Mouse (Mus musculus) heart, embryonic 15.5 days (tissue): Measurements from ENCODE around the gene Kcnmb1. TPM values are rescaled to one million over a fixed set of nuclear protein-coding genes. Genes with fewer than 3 reads are reported as not detected.

ENCODE experiments used
- ATAC-seq: fragments of 200-750 bp; cut with Nextera tagmentation; replicated peaks from 2 replicates; pipeline ENCODE4 v1.8.0; 2017; ENCODE audit warnings: low read depth, moderate TSS enrichment; ENCODE audit not compliant: insufficient number of reproducible peaks, insufficient read depth, low FRiP score
- H3K27ac ChIP-seq: fragments of 300-500 bp; sonication (generic); 2 replicates; pipeline ENCODE4 v1.5.1; 2015; ENCODE audit warnings: mild to moderate bottlenecking, inconsistent platforms
- H3K27me3 ChIP-seq: fragments of 300-500 bp; sonication (generic); 2 replicates; pipeline ENCODE4 v1.6.1; 2015; ENCODE audit warnings: inconsistent platforms
- H3K36me3 ChIP-seq: fragments of 300-500 bp; sonication (generic); 2 replicates; pipeline ENCODE4 v1.6.1; 2015; ENCODE audit warnings: mild to moderate bottlenecking, inconsistent platforms
- H3K4me1 ChIP-seq: fragments of 300-500 bp; sonication (generic); replicated peaks from 2 replicates; pipeline ENCODE4 v1.6.1; 2015; ENCODE audit warnings: inconsistent platforms
- H3K4me2 ChIP-seq: fragments of 300-500 bp; sonication (generic); 2 replicates; pipeline ENCODE4 v1.6.1; 2015; ENCODE audit warnings: inconsistent platforms, mild to moderate bottlenecking, moderate library complexity
- H3K4me3 ChIP-seq: fragments of 300-500 bp; sonication (generic); 2 replicates; pipeline ENCODE4 v1.5.1; 2015; ENCODE audit warnings: mild to moderate bottlenecking, inconsistent platforms
- H3K9ac ChIP-seq: fragments of 300-500 bp; sonication (generic); 2 replicates; pipeline ENCODE4 v1.6.1; 2015; ENCODE audit warnings: mild to moderate bottlenecking, inconsistent platforms
- H3K9me3 ChIP-seq: fragments of 300-500 bp; sonication (generic); replicated peaks from 2 replicates; pipeline ENCODE4 v1.6.1; 2016; ENCODE audit warnings: inconsistent platforms
- WGBS: fragments of 180-500 bp; shearing (Covaris S2); methylation state at CpG from one replicate; pipeline ENCODE4 v1.1.7; 2015; ENCODE audit warnings: mixed read lengths; 5-methylcytosine and 5-hydroxymethylcytosine counted together
- polyA plus RNA-seq: library from polyadenylated mRNA; unstranded; fragments of >200 nt; fragmentation: Nextera tagmentation; extraction: Ambion mirVana; gene quantifications from 2 replicates; pipeline ENCODE4 v1.2.1, GENCODE M21; 2015

Kcnmb1 gene
- polyA plus RNA-seq, 1 experiment from 2014 or later, result 1.3 TPM

GRCm38 (mm10) chr11:33928658-33929057 lies 34.2 kb upstream of the Kcnmb1 start:
- H3K27ac ChIP-seq, result no peak overlapping the region
- H3K4me3 ChIP-seq, result no peak overlapping the region
- no peaks in the 10 kb centered on the region for H3K36me3 ChIP-seq
- no peaks in the 10 kb centered on the region for H3K4me1 ChIP-seq
- WGBS, result 36% methylated on average over 7 of the region's 7 CpGs
- H3K27me3 ChIP-seq, result peaks cover 11% of the 10 kb centered on the region; the same call in 1 of the 2 replicates
- no peak overlapping the region for H3K9ac ChIP-seq
- no peaks in the 10 kb centered on the region for H3K9me3 ChIP-seq
- ATAC-seq, result no peak
- H3K4me2 ChIP-seq, result no peak overlapping the region

GRCm38 (mm10) chr11:33929412-33929811 lies 33.4 kb upstream of the Kcnmb1 start:
- WGBS, result 66% methylated on average over 11 of the region's 11 CpGs
- 0 out of 2 replicates have a peak, but pooled peaks cover 8% of the 10 kb centered on the region for H3K27me3 ChIP-seq
- no peak for ATAC-seq

GRCm38 (mm10) chr11:33931836-33932385 lies 30.9 kb upstream of the Kcnmb1 start:
- no peak for ATAC-seq
- H3K4me3 ChIP-seq, result no peak overlapping the region

More at GRCm38 (mm10) chr11:33929412-33929811, 33.4 kb upstream of the Kcnmb1 start:
- no peak overlapping the region for H3K4me2 ChIP-seq
- H3K4me1 ChIP-seq, result no peaks in the 10 kb centered on the region
- no peak overlapping the region for H3K27ac ChIP-seq
- no peak overlapping the region for H3K4me3 ChIP-seq
- H3K36me3 ChIP-seq, result no peaks in the 10 kb centered on the region
- no peaks in the 10 kb centered on the region for H3K9me3 ChIP-seq
- no peak overlapping the region for H3K9ac ChIP-seq

GRCm38 (mm10) chr11:33932386-33933111 lies 30.3 kb upstream of the Kcnmb1 start:
- H3K27ac ChIP-seq, result no peak overlapping the region
- no peaks in the 10 kb centered on the region for H3K9me3 ChIP-seq
- H3K4me3 ChIP-seq, result no peak overlapping the region
- H3K4me1 ChIP-seq, result no peaks in the 10 kb centered on the region
- no peak for ATAC-seq
- H3K27me3 ChIP-seq, result 0 out of 2 replicates have a peak, but pooled peaks cover 3% of the 10 kb centered on the region
- 0 out of 2 replicates have a peak overlapping the region, but pooled peaks have one; percentile 6 for H3K4me2 ChIP-seq
- H3K9ac ChIP-seq, result no peak overlapping the region
- H3K36me3 ChIP-seq, result no peaks in the 10 kb centered on the region
- 58% methylated on average over 18 of the region's 18 CpGs for WGBS

More at GRCm38 (mm10) chr11:33931836-33932385, 30.9 kb upstream of the Kcnmb1 start:
- WGBS, result 11% methylated on average over 9 of the region's 10 CpGs
- Histone ChIP-seq H3K36me3 (no peaks in the 10 kb centered on the region), H3K4me1 (no peaks in the 10 kb centered on the region), H3K4me2 (0 out of 2 replicates have a peak overlapping the region, but pooled peaks have one; percentile 6), H3K27ac (no peak overlapping the region), H3K9me3 (no peaks in the 10 kb centered on the region), H3K9ac (no peak overlapping the region), H3K27me3 (0 out of 2 replicates have a peak, but pooled peaks cover 3% of the 10 kb centered on the region)

GRCm38 (mm10) chr11:33934286-33934685 lies 28.5 kb upstream of the Kcnmb1 start:
- no peaks in the 10 kb centered on the region for H3K36me3 ChIP-seq
- no peaks in the 10 kb centered on the region for H3K4me1 ChIP-seq
- ATAC-seq, result no peak
- 0 out of 2 replicates have a peak, but pooled peaks cover 3% of the 10 kb centered on the region for H3K27me3 ChIP-seq
- no peaks in the 10 kb centered on the region for H3K9me3 ChIP-seq
- H3K27ac ChIP-seq, result no peak overlapping the region
- H3K9ac ChIP-seq, result no peak overlapping the region
- 61% methylated on average over 9 of the region's 9 CpGs for WGBS
- no peak overlapping the region for H3K4me3 ChIP-seq
- H3K4me2 ChIP-seq, result no peak overlapping the region

- H3K36me3 ChIP-seq, result no peaks in the 10 kb centered on the region
- WGBS, result 72% methylated on average over 8 of the region's 8 CpGs
- no peak overlapping the region for H3K4me3 ChIP-seq
- no peak for ATAC-seq
- no peak overlapping the region for H3K9ac ChIP-seq
- H3K4me1 ChIP-seq, result no peaks in the 10 kb centered on the region
- H3K27ac ChIP-seq, result no peak overlapping the region
- no peaks in the 10 kb centered on the region for H3K27me3 ChIP-seq
- H3K9me3 ChIP-seq, result no peaks in the 10 kb centered on the region
- no peak overlapping the region for H3K4me2 ChIP-seq
These were observed 25.2 kb upstream of the Kcnmb1 start for GRCm38 (mm10) chr11:33937641-33938040.

- Histone ChIP-seq H3K27ac (no peak overlapping the region), H3K27me3 (no peaks in the 10 kb centered on the region), H3K9me3 (no peaks in the 10 kb centered on the region), H3K4me3 (no peak overlapping the region), H3K9ac (no peak overlapping the region), H3K4me1 (no peaks in the 10 kb centered on the region), H3K36me3 (no peaks in the 10 kb centered on the region), H3K4me2 (no peak overlapping the region)
- 51% methylated on average over 7 of the region's 7 CpGs for WGBS
- ATAC-seq, result no peak
These were observed 24.1 kb upstream of the Kcnmb1 start for GRCm38 (mm10) chr11:33938561-33939274.

- WGBS, result 56% methylated on average over 4 of the region's 4 CpGs
- H3K4me2 ChIP-seq, result no peak overlapping the region
- no peaks in the 10 kb centered on the region for H3K9me3 ChIP-seq
- no peaks in the 10 kb centered on the region for H3K27me3 ChIP-seq
- H3K36me3 ChIP-seq, result no peaks in the 10 kb centered on the region
- no peak overlapping the region for H3K9ac ChIP-seq
- ATAC-seq, result no peak; the same call in 1 of the 2 replicates
- H3K27ac ChIP-seq, result no peak overlapping the region
- no peaks in the 10 kb centered on the region for H3K4me1 ChIP-seq
- H3K4me3 ChIP-seq, result no peak overlapping the region
These were observed 23.2 kb upstream of the Kcnmb1 start for GRCm38 (mm10) chr11:33939456-33940113.

GRCm38 (mm10) chr11:33943565-33943964 lies 19.2 kb upstream of the Kcnmb1 start:
- H3K9me3 ChIP-seq, result no peaks in the 10 kb centered on the region
- no peak overlapping the region for H3K4me2 ChIP-seq
- H3K4me3 ChIP-seq, result no peak overlapping the region
- no peak overlapping the region for H3K9ac ChIP-seq
- no peaks in the 10 kb centered on the region for H3K36me3 ChIP-seq
- no peak overlapping the region for H3K27ac ChIP-seq
- no peak for ATAC-seq
- H3K27me3 ChIP-seq, result no peaks in the 10 kb centered on the region
- no peaks in the 10 kb centered on the region for H3K4me1 ChIP-seq
- 56% methylated on average over 1 of the region's 1 CpGs for WGBS

- Histone ChIP-seq H3K36me3 (no peaks in the 10 kb centered on the region), H3K4me3 (no peak overlapping the region), H3K4me2 (no peak overlapping the region), H3K27ac (no peak overlapping the region), H3K27me3 (no peaks in the 10 kb centered on the region), H3K9me3 (no peaks in the 10 kb centered on the region), H3K9ac (no peak overlapping the region), H3K4me1 (no peaks in the 10 kb centered on the region)
- ATAC-seq, result no peak
- WGBS, result 63% methylated on average over 4 of the region's 4 CpGs
These were observed 18.6 kb upstream of the Kcnmb1 start for GRCm38 (mm10) chr11:33944067-33944785.
